Mouse (Mus musculus) testis, adult 2 months (tissue): Measurements from ENCODE around the gene Ktn1.

ENCODE experiments used
- CTCF ChIP-seq: fragments of 200-500 bp; IDR thresholded peaks from 2 replicates; pipeline ENCODE4 v1.5.1; 2012; ENCODE audit warnings: low read depth, mild to moderate bottlenecking, inconsistent platforms, low read length, moderate library complexity; ENCODE audit not compliant: control insufficient read depth, insufficient read depth, insufficient replicate concordance
- POLR2A ChIP-seq: fragments of 200-500 bp; IDR thresholded peaks from 2 replicates; pipeline ENCODE4 v1.6.1; 2012; ENCODE audit warnings: low read depth, mild to moderate bottlenecking, inconsistent platforms, low read length, moderate library complexity; ENCODE audit not compliant: control insufficient read depth

GRCm38 (mm10) chr14:47626143-47626542 lies 22.1 kb upstream of the Ktn1 start:
- TF ChIP-seq POLR2A (no peak), CTCF (no peak)
